Mouse (Mus musculus) right cerebral cortex, postnatal 25 days (tissue): ENCODE data around the gene Nfyc.

Experiments used
- DNase-seq: peaks from one replicate; pipeline ENCODE4 v3.0.0; 2022

Gene Nfyc

DNA sequence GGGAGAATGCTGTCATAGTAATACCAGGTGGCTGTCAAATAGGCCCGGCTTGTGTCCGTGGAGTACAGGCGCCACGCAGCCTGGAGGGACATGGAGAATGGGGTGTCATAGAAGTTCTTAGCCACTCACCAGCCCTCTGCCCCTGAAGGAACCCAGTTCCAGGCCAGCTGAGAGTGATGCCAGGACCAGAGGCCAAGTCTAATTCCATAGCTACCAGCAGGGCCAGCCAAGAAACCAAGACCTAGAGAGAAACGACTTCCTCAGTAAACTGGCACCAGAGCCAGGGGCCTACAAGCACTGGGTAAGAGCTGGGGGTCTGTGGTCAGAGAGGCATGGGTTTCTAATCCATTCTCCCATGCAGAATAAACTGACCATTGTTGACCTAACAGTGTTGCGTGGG, 118.4 kb downstream of the Nfyc start:
- no peak for DNase-seq

DNA sequence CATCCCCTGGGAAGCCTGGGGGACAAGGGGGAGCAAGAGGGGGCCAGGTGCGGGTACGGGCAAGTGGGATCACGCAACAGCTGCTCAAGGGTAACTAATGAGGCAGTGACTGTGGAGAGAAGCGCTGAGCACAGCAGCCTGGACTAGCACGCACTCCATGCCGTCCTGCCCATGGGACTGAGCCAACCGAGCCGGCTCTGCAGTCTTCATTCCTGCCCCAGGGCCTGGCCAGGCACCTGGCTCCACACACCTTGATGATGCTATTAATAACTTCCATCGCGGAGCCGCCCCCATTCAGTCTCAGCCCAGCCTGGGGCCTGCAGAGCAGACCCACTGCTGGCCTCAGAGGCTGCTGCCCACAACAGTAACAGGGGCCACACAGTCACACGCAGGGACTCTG, 119.1 kb downstream of the Nfyc start:
- DNase-seq = no peak
